Mouse (Mus musculus): ENCODE results near the gene Amz2.
A peak's percentile ranks its signal among the peaks of the same experiment; 100 is the strongest.

Amz2 gene

DNA sequence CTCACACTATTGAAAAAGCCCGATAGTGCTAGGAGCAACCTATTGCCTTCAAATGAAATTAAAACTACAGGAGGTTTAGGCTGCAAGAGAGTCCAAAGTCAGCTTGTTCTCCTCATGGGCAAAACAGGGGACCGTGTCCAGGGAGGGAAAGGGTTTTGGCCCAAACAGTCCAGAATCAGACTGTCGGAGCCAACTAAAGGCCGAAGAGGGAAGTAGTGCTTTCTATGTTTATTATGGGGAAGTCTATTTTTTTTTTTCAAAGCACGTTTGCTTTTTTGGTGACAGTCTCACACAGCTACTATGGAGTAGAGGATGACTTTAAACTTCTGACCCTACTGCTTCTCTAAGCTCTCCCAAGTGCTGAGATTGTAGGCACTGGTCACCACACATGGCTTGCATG, 42.4 kb downstream of the Amz2 start:
- no peak for DNase-seq (ENCODE audit: extremely low read depth, low read depth)

DNA sequence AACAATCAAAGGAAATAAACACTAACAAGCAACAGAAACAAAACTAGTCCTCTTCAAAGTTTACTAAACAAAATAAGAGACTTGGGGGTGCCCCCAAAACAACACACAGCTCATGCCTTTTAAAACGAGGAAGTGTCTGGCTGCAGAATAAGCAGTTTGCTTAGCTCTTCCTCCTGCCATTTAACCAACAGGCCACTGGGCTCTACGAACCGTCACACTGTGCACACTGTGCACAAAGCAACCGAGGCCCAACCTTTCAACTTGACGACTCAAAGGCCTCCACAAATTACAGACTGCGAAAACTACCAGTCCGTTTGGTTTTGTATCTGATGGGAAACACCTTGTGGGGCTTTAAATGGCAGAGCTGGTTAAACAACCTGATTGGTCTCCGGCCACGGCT, 44.4 kb downstream of the Amz2 start:
- no peak for DNase-seq (ENCODE audit: extremely low read depth, low read depth)

DNA sequence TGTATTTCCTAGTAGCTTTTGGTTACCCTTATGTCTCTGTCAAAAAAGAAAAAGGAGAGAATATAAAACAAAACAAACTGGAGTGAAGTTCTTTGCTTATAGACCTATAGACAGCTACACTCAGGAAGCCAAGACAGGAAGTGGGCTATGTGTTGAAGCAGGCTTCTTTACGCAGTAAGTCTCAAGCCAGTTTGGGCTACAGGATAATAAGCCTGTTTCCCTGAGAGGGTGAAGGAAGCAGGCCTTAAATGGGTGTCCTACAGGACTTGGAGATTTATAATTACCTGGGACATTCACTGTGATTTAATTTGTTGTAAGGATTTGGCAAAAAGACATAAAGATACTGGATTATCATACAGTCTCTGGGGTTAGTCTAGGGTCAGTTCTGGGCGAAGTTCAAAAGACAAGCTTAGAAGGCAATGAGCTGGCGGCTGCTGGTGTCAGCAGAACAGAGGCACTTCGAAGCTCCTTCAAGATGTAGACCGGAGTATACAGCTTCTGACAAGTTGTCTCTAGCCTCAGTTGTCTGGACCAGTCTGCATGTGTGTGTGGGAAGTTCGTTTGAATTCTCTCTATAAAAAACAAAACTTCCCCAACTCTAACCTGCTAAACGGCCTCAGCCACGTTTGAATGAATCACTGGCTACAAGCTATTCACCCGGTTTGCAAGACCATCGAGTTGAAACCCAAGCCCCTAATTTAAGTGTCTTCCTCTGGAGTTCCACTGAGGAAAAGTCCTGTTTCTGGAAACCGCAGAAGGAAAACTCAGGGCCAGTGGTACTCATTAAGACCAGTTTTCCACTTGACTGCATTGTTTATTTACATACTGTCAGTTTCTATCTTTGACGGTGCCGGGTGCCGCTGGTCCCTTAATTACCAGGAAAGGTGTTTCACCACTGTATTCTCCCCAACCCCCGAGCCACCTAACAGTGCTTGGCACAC, 45.4 kb downstream of the Amz2 start:
- no peak for DNase-seq (ENCODE audit: extremely low read depth, low read depth)

DNA sequence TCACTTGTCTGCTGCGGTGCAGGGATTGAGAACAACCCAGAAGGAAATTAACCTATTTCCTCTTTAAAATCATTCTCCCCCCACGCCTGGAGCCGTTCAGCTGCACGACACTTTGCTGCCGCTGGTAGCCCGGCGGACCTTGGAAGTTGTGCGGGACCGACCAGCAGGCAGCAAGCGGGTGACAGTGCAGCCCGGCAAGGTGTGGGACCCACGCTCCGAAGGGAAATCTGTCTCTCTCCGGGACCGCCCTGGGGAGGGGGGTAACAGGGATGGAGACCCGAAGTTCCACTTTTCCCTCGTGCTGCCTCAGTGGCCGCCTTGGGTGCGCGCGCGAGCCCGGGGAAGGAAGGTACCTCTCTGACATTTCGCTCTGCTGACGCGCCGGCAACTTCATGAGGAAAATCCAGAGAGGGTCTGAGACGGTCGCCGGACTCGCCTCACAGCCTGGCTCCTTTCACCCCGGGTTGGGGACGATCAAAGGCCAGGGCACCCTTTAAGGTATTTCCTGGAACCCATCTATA, 46.5 kb downstream of the Amz2 start:
- no peak for DNase-seq (ENCODE audit: extremely low read depth, low read depth)

DNA sequence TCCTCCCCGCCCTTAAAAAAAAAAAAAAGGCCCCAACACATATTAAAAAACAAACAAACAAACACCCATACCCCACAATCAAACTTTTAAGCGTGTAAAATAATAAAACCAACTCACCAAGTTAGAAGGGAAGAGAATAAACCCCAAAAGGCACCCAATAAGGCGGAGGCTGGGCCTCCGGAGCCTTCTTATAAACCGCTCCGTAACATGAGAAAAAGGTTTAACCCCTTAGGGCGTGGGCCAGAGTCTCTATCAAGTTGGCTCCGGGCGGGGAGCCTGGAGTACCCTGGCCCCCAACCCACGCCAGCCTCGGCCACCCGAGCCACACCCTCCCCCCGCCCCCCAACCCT, 47.0 kb downstream of the Amz2 start:
- peak; percentile 75 for DNase-seq (ENCODE audit: extremely low read depth, low read depth)

DNA sequence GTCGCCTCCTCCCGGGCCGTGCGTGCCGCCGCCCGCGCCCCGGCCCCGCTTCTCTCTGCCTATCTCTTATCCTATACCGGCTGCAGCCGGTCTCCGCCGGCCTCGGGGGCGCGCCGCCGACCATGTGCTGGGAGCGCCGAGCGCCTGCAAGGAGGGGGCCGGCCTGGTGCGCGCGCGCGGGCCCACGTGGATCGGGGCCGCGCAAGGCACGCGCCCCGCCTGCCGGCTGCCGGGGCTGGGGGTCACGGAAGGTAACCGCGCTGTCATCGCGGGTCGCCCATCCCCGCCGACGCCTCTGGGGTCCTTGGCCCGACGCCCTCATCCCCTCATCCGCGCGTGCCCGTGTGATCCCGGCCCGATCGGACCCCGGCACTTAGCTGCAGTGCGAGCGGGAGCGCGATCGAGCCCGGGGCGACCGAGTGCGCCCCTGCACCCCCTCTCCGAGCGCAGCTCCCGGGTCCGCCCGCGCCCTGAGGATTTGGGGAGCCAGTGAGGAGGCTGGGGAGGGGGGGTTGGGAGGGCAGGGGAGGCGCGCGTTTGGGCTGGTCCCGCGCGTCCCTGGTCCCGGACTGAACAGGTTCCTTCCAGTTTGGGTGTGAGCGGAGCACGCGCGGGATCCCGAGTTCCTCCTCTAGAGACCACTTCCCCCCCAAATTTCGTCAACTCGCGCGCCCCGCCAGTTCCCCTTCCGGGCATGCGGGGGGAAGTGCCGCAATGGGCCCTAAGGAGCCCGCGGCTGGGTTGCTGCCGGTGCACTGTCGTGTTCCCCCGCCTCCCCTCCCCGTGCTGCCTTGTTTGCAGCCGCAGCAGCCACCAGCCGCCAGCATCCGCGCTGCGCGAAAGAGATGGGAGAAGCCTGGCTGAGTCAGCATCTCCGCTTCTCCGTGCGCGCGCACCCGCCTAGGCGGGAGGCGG, 47.7 kb downstream of the Amz2 start, which contains the start of the genes Arsg and Slc16a6:
TSS of gene Arsg (plus strand) at position 204 of the 915 bp plus-strand sequence.
TSS of gene Slc16a6 (minus strand) at position 428 of the 915 bp plus-strand sequence.
- DNase-seq (ENCODE audit: extremely low read depth, low read depth) = peak; percentile 79

DNA sequence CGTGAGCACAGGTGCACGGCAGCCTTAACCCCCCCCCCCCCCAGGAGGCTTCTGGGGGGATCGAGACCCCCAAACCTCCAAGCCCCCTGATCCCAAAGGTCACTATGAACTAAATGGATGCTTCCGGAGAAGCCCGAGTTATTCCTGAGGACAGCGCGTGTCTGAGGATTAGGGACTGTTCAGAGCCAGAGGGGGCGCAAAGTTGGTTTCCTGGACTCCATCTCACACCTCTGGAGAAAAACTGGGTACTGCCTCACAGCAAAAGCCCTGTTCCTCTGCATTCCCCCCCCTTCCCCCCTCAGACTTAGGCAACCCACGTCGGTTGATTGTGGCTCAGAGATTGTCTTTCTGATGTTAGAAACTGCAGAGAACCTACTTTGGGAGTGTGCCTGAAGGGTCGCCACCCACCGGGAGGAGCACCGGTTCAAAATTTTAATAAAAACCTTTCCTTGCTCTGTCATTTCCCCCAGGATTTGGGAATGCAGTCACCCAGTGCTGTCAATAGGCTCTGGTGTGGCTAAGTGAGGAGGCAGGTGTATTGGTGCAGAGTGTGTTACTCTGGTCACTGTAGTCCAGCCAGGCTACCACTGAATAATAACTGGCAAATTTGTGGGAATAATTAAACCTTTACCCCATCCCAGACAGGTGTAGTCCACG, 48.5 kb downstream of the Amz2 start:
- no peak for DNase-seq (ENCODE audit: extremely low read depth, low read depth)

DNA sequence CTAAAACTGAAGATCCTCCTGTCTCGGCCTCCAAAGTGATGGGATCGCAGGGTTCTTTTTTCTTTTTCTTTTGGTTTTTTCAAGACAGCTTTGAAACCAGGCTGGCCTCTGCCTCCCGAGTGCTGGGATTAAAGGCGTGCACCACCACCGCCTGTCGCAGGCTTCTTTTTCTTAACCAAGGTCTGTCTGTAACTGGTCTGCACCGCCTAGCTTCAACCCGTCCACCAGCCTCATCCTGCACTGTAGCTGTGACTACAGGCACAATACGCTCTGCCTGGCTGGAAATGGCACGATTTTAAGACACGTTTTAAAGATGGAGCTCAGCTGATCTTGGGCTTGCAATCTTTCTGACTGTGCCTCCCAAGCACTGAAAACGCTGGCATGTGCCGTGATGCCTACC, 49.1 kb downstream of the Amz2 start:
- no peak for DNase-seq (ENCODE audit: extremely low read depth, low read depth)

DNA sequence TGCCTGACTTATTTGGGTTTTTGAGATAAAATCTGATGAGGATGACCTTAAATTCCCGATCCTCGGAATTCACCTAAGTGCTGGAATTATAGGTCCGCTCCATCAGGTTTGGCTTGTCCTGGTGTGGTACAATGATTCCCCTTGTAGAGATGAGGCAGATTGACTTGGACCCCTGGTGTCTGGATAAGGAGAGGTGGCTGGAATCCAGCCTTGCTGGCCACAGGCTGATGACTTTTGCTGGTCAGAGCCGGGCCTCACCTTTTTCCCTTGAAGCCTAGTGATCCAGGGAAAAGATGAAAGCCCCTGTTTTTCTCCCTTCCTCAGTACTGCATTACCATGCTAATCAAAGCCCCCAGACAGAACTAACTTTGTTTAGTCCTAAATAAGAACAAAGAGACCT, 50.0 kb downstream of the Amz2 start:
- no peak for DNase-seq (ENCODE audit: extremely low read depth, low read depth)

DNA sequence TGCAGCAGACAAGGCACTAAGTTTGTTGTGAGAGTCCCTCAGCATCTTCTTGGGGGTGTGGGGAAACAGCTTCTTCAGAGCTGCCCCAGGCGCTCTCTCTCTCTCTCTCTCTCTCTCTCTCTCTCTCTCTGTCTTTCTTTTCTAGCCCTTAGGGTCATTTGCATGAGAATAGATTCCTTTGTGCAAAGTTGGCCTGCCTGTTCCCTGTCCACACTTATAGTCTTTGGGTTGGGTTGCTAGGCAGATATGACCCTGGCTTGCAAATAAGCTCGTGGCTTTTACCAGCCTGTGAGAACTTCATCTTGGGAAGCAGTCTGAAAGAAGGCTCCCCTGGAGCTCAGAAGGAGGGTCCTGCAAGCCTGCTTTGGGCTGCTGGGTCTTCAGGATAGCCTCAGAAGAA, 50.5 kb downstream of the Amz2 start:
- DNase-seq (ENCODE audit: extremely low read depth, low read depth) = no peak

DNA sequence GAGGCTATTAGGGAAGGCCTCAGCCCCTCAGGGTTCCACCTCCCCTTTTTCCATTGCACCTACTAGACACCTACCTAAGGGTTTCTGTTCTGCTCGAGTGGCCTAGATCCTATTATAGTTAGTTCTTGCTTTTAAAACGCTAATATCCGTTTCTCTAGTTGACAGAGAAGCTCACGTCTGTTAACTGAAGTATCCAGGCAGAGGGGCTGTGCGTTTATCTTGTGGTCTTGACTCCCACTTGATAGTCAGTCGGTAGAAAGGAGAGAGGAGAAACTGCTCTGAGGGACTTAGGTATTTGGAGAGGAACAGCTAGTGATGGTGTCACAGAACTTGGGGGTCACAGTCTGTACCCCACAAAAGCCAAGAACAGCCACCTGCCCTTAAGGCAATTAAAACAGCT, 50.9 kb downstream of the Amz2 start:
- DNase-seq (ENCODE audit: extremely low read depth, low read depth) = no peak

DNA sequence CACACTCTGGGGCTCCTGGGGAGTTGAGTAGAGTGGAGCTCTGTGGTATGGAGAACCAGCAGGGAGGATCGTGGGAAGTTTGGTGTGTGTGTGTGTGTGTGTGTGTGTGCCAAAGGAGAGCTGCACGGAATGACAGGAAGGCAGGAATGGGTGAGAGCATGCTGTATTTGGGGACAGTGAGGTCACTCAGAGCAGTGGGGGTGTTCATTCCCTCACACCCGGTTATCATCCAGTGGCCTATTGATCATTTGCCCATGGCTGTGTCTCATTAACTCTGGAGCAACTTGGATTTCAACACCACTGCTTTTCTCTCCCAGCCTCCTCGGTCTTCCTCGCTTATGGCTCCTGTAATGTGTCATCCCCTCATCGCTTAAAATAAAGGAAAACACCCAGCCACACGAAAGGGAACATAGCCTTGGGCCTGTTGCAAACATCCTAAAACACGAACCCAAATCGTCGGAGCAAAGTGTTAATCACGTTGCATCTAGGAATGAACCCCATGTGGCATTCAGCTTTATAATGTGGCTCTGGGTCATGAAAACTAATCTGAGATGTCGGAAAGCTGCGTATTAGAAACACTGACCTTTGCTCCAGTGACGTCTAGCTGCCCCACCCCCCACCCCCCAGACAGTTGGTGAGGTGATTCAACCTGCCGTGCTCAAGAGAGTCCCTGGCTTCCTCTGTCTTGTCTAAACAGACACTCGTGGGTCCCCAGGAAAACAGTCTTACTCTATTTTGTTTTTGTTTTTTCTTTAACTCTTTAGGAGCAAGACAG, 52.0 kb downstream of the Amz2 start:
- DNase-seq (ENCODE audit: extremely low read depth, low read depth) = no peak

DNA sequence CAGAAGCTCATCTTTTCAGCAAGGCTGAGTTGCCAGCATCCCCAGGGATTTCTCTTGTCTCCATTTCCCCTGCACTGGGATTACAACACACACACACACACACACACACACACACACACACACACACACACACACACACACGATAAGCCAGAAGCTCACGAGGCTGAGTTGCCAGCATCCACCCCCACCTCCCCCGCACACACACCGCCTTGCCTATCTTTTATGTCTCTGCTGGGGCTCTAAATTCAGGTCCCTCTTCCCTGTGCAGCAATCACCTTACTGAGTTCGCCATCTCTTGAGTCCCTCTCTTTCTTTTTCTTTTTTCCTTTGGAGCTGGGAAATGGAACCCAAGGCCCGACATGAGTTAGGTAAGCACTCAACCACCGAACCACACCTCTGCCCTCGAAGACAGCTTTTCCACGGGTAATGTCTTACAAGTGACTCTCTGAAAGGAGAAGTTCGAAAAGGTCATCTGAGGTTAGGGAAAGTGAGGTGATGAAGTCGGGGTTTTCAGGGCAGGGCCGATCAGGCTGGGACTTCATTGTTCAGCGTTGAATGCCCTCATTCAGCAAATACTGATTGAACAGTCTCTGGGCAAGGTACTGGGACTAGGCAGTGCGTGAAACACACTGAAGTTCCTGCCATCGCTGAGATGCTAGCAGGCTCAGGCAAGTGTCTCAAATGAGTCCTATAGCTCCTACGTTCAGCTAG, 54.0 kb downstream of the Amz2 start:
- no peak for DNase-seq (ENCODE audit: extremely low read depth, low read depth)

DNA sequence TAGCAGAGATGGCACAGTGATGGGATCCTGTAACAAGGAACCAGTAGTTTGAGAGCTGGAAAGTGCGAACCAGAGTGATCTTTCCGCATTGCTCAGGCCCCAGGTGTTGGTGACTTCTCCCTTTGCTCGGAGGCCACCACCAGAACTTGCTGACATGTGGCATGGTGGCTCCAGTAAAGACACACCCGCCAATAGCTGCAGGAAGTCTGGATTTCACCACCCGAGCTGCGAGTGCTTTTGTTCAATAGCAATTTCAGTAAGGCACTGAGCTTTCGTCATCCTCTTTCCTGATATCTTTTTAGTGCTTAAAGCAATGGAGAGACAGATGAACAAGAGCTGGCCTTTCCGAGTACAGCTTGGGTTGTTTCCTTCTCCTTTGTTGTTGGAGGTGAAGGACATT, 54.7 kb downstream of the Amz2 start:
- no peak for DNase-seq (ENCODE audit: extremely low read depth, low read depth)

DNA sequence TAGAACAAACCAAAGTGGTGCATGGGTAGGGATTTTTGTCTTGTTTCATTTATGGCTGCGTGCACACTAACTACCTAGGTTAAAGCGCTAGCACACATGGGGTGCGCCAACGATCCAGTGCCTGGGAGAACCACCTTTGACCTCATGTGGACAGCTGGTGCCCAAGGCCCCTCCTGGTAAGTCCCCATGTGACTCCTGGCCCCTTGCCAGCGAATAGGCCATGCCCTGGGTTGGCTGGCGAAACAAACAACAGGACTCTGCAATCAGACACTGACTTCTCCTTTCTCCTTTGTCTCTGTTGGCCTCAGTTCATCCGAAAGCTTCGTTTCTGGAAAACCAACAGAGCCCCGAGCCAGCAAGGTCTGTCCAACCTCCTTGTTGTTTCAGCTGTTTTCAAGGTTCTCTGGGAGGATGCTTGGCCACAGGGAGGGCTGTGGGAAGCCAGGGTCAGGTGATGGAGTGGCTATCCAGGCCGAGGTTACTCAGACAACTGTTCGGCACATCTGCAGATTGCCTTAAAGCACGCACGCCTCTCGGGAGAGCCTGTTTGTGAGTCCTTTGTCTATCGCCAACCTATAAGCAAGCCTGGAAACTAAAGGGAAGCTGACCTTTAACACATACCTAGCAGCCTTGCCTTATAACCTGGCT, 59.8 kb downstream of the Amz2 start:
- DNase-seq (ENCODE audit: extremely low read depth, low read depth) = no peak

DNA sequence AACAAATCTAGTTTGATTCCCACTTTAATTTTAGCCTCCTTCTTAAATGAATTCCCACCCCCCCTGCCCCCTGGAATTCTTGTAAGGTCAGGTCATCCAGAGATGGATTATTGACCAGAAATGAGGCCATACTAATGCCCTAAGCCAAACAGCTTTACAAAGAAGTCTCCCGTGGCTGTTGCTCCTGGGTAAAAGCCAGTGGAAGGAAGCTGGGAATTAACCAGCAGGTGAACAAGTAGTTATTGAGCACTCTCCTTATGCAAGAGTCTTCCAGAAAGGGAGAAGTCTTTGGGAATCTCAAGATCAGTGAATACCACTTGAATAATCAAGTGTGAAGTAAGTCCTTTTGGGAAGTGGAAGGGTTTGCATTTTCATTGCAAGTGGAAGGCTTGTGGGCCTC, 61.4 kb downstream of the Amz2 start:
- no peak for DNase-seq (ENCODE audit: extremely low read depth, low read depth)

DNA sequence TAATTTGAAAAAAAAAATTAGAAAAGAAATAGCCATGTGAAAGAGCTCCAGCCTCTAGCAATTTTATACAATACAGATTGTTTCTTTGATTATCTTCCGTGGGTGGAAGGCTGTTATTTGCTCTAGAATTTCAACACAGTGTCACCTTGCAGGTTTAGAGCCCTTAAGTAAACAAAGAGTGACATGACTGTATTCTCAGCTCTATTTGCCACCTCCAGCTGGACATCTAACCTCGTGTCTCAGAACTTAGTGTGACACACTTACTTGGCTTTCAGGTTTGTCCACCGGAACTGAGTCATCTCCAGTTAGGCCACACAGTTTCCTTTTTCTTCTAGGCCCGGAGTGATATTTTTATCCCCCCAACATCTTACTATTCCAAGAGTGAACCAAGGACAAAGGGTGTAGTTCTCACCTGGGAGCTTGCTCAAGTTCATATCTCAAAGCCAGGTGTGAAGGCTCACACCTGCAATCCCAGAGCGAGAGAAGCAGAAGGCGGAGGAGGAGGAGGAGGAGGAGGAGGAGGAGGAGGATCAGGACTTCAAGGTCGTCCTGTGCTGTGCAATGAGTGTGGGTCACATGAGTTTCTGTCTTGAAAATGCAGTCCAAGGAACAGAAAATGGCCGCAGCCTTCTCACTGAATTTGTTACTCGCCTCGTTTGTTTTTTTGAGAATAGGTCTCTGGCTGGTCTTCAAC, 62.4 kb downstream of the Amz2 start:
- no peak for DNase-seq (ENCODE audit: extremely low read depth, low read depth)

DNA sequence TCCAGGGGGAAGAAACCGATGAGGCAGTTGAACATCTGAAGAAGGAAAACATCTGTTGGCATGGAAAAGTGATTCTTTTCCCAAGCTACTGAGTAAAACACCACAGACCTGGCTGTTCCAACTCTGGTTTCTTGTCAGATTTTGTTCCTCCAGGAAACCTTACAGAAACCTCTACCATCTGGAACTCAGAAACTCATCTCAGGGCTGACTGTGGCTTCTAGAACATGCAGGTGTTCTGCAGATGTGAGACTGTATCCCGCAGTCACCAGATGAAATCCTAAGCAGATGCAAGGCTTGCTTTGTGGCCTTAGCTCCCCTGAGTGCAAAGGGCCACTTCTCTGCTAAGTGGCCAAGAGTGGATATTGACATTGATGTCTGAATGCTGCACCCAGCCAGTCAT, 64.0 kb downstream of the Amz2 start:
- DNase-seq (ENCODE audit: extremely low read depth, low read depth) = no peak

DNA sequence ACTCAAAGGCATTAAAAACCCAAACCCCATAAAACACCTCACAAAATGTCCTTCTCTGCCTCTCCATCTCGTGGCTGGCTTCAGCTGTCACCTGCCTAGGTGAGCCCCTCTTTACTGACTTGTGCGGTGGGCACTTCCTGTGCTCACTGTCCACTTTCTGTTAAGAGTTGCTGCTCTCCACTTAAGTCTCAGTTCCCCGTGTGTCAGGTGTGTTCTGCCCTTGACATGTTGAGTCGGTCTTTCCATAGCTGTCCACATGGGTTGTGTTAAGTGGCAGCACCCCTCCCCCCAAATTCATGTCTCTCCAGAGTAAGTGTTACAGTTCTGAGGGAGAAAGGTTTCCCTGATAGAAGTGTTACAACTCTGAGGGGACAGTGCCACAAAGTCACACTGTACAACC, 66.1 kb downstream of the Amz2 start:
- no peak for DNase-seq (ENCODE audit: extremely low read depth, low read depth)
